Mouse (Mus musculus) hematopoietic stem cell, adult 5-6 weeks (primary cell): Measurements from ENCODE around the gene Cacng2. TPM values are rescaled to one million over a fixed set of nuclear protein-coding genes. Genes with fewer than 3 reads are reported as not detected.
"Not testable (repeated sequence)": the region's sequence is repeated elsewhere in the genome, so short reads cannot be mapped to it uniquely, and the experiment has no call there.

Experiments
- ATAC-seq, 2 experiments: fragments of 125-278 bp in 1 of 2; replicated peaks in 1 of 2; 2 replicates each; pipeline ENCODE4 v1.8.0; 2016 to 2017; ENCODE audit warnings: inconsistent platforms in 2 of 2, mild to moderate bottlenecking in 2 of 2, moderate number of reproducible peaks in 2 of 2, low read depth in 1 of 2, moderate TSS enrichment in 1 of 2; ENCODE audit not compliant: low FRiP score in 2 of 2, poor library complexity in 2 of 2, severe bottlenecking in 2 of 2, insufficient read depth in 1 of 2, low TSS enrichment in 1 of 2
- total RNA-seq: library from RNA; stranded (forward); fragments of 172-1452, 232-1000 nt; gene quantifications from 2 replicates; pipeline ENCODE4 v1.2.3, GENCODE M21; 2017

Gene Cacng2
- total RNA-seq, 1 experiment from 2014 or later: not detected

DNA sequence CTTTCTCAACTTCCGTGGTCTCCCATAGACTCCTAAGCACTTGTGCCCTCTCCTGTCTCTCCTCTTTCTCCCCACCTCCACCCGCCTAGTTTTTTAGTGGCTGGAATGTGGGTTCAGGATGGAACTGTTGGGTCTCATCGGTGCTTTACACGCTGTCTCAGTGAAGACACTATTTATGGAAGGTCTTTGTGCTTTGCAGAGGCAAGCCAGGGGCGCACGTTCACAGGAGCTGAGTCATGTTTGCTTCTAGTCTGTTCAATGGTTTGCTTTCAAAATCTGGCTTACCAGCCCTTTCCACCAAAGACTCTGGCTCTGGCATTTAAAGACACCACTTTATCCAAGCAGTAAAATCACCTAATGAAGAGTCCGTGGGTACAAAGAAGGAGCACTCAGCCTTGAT lies 74.0 kb downstream of the Cacng2 start:
- no peak for ATAC-seq

DNA sequence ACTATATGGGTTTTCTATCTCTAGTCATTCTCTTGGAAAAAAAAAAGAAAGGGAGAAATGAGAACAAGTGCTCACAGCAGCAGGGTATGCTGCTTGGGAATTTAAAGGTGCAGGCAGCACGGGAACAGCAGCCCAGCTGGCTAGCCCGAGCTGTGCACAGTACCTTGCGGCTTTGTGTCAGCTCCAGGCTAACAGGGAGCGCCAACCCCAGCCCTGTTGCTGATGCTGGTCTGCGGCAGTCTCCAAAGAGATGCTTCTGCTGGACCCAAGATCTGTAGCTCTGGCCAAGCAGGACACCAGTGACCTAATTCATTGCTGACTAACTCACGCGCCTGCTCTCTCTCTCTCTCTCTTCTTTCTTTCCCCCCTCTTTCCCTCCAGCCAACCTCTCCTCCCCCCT lies 74.5 kb downstream of the Cacng2 start:
- ATAC-seq: no peak

DNA sequence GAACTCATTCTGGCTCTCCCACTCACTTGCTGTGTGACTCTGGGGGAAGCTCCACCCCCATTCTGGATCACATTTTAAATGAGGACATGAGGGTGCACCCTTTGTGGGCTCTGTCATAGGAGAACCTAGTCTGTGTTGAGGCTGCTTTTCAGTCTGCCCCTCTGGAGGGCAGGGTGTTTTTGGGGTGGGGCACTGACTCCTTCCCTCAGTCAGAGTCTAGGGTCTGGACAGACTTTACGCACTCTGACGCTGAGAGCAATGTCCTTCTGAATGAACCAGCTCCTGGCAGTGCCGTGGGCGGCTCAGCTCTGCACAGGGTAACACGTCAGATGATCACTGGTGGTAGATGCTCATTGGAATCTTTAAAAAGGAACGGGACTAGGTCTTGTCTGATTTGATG lies 75.0 kb downstream of the Cacng2 start:
- ATAC-seq: no peak

DNA sequence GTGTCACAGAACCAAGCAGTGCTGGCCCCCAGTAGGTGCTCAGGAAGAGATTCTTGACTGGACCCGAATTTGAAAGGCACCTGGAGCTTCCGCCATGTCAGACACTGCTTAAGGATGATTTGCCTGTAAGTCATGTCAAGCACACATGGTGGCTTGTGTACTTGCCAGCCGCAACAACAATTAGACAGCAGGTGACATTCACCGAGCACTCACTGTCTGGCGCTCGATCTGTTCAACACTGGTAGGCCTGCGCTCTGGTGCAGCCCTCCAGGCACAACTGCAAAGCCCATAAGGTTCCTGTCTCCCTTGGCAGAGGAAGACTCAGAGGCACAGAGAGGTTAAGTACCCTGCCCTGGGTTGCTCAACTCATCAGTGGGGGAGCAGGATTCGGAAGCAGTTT lies 77.1 kb downstream of the Cacng2 start:
- ATAC-seq: no peak

DNA sequence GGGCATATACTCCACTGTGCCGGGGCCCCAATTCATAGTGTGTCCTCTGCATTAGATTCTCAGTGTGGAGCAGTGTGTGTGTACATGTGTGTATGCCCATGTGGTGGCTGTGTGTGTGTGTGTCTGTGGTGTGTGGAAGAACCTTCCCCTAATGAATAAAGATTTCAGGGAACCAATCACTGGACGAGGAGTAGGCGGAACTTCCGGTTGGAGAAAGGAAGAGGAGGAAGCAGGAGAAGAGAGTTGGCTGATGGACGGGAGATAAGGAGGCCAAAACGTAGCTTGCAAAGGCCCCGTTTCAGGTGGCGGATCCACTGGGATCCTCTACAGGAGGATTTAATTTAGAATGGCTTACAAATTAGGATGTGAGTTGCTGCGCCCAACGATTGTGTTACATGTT lies 82.2 kb downstream of the Cacng2 start:
- ATAC-seq: no peak

DNA sequence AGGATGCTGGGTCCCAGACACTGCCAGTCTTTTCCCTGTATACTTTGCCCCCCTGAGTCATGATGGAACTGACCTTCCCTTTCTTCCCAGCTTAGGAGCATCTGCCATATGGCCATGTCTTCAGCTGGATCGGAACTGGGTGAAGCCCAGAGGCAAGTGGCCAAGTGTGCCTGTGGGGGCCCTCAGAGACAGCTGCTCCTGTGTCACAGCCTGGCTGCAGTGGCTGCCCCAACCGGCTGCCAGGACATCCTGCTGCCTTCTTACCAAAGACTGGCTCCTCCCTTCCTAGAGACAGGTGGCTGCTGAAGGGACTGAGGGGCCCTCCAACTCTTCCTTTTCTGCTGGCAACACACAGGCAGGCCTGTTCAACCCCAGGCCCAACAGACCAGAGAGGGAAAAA lies 83.2 kb downstream of the Cacng2 start:
- no peak for ATAC-seq

DNA sequence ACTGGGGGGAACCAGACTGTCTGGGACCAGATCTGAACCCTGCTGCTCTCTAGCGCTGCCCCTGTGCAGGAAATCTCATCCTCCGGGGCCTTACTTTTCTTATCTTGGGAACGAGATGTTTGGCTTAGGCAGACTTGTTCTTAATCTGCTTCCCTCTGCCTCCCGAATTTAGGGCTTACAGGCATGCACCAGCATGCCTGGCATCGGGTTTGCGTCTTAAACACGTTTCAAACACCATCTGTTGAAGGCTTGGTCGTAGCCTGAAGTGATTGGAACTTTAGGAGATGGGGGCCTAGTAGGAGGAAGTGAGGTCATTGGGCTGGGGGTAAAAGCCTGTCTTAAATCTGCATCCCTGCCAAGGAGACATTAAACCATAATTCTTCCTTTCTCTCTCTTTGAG lies 89.9 kb downstream of the Cacng2 start:
- no peak for ATAC-seq

DNA sequence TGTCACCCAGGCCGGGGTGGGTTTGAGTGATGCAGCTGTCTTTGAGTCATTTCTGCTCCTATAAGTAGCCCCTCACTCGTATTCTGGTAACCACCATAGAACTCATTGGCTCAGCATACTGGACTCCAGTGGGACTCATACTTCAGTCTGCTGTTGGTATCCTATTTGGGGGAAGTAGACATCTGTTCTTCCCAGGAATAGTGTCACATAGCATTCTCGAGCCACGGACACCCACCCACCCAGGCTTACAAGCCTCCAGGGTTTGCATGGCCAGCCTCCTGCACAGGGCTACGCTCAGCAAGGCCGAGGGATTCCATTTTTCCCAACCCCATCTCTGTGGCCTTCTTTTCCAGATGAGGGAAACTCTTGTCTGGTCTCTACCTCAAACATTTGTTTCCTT lies 93.3 kb downstream of the Cacng2 start:
- ATAC-seq: no peak

DNA sequence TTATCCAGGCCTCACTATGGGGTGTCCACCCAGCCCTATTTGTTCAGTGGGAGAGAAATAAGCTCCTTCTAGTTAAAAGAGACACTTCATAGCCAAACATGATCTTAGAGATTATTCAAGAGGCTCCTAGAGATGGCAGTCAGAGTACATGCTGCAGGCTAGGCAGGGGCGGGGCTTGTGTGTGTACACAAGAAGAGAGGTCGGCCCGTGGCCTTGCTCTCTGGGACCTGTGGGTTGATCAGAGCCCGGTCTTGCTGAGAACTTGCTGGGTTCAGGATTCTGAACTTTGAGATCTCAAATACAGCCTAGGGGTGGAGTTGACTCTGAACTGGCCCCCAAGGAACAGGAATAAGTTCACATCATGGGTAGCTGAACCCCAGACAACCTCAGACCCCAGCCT lies 95.6 kb downstream of the Cacng2 start:
- no peak for ATAC-seq

DNA sequence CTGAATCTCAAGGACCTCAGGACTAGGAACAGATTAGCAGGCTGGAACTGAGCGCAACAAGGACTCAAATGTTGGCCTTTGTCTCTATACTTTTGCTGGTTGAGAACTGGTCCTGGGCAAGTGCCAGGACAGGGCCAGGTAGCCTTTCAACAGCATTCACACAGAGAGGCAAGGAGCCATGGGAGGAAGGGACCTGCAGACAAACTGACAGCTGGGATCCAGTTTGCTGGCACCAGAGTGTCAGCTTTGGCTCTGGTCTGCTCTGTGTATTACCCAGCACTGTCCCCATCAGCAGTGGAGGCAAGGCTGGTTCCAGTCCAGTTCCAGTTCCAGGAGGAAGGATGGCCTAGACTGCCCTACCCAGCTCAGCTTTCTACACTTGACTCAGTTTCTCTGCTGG lies 105.8 kb downstream of the Cacng2 start:
- no peak for ATAC-seq

DNA sequence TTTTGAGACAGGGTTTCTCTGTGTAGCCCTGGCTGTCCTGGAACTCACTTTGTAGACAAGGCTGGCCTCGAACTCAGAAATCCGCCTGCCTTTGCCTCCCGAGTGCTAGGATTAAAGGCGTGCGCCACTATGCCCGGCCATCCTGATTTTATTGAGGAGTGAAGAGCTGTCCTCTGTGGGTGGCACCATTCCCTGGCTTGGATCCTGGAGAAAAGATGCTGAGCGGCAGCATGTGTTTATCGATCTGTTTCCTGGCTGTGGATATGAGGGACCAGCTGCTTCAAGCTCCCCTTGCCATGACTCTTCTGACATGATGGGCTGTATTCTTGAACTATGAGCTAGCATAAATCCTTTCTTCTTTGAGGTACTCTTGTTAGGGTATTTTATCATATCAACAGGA lies 111.6 kb downstream of the Cacng2 start:
- ATAC-seq: not testable (repeated sequence)

DNA sequence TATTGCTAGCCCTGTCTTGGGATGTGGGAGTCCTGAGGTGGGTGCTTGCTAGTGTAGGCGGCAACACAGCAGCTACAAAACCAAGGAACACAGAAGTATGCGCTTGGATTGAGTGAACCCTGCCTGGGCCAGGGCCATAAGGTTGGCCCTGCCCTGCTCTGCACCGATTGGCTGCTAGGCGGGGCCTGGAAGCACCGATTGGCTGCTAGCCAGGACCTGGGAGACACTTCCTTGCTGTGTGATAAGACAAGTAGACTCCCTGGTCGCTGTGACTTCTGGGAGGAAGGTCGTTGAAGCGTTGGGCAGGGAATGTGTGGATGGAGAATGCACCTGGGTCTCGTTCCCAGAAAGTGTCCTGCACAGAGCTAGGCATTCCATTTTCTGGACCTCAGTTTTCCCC lies 115.9 kb downstream of the Cacng2 start:
- ATAC-seq: no peak

DNA sequence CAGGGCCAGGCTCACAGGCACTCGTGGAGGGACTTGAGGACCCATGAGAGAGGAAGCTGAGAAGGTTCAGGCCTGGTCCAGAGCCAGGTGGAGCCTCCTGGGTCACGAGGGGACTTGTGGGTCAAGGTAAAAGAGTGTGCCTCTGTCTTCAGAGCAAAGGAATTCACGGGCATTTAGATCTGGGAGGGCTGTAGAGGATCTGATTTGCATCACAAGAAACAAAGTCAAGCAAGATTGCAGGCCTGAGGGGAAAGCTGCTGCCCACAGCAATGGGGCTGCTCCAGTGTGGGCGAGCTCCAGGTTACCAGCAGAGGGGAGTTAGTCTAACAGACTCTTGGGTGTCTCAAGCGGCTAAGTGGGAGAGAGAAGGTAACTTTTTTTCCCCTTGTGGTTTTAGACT lies 118.4 kb downstream of the Cacng2 start:
- ATAC-seq: no peak

DNA sequence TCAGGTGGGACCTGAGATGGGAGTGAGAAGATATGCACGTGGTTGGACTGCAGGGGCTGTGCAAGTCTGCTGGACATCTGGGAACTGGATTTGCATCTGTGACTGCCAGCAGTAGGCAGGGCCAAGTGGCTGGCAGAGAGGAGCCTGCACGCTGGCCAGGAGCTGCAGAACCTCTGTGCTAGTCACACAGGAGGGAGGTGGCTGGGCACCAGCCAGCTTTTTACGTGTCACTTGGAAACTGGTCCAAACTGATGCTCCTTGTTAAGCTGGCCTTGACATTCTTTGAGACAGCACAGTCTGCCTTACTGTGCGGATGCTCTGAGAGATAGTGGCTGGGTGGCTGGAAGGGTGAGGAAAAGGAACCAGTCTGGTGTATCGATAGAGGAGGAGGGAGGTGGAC lies 131.3 kb downstream of the Cacng2 start:
- ATAC-seq: no peak

DNA sequence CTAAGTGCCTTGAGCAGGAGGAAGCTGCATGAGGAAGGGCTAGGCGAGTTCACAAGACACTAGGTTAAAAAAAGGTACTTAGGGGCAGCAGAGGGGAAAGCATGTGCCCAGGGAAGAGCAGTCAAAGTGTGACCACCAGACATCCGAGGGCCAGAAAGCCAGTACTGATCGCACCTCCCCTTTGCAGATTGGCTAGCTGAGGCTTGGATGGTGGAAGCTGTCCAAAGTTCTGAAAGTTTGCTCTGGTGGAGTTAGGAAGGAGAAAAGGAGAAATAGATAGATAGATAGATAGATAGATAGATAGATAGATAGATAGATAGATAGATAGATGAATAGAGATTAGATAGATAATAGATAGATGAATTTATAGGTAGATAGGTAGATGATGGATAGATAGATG lies 136.4 kb downstream of the Cacng2 start:
- ATAC-seq: no peak

DNA sequence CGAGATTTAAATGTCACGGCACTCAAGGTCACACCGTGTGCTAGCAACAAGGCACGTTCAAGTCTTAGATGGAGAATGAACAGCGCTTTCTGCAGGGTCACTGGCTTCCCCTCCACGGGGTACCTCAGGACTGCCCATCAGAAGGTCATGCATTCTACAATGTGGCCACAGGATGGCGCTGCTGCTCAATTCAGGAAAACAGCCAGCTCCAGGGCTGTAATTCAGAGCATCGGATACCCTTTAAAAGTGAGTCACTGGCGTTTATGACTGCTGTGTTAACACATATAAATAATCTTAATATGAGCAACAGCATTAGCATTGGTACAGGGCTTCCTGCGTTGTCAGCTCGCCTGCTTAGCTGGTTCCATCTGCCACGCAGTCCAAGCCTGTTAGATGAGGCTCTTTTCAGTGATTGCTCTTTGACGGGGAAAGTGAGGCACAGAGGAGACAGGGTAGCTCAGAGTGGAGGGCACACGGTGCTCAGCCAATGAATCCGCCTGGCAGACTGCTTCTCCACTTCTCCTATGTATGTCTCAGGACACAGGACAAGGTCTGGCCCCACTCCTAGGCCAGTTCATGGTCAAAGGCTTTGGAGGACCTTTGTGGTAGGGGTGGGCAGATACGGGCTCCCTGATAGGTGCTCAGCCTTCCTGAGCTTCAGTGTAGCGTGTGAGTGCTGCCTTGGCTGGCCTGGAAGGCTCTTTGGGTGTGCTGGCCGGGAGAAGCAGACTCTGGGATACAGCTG lies 137.5 kb downstream of the Cacng2 start:
- peak; percentile 32 to 74; a peak in 1 of 4 replicates for ATAC-seq

DNA sequence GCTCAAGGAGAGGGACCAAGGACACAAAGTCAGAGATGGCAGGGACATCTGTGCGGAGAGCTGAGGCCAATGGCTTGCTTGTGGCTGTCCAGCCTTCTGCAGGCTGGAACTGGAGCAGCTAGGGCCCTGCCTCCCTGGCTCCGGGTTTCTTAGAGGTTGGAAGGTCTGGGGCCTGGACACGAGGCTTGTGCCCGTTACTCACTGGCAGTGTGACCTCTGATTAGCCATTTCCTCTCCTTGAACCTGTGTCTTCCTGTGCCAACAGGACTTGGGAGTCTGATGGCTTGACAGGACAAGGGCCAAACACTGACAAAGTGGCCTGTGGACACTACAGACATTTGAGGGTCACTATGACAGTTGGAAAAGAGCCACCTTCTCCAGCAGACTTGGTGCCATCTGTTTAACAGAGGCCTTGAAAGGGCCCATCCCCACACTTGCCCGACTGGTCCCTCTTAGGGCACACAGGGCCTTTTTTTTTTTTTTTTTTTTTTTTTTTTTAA lies 138.6 kb downstream of the Cacng2 start:
- no peak for ATAC-seq

DNA sequence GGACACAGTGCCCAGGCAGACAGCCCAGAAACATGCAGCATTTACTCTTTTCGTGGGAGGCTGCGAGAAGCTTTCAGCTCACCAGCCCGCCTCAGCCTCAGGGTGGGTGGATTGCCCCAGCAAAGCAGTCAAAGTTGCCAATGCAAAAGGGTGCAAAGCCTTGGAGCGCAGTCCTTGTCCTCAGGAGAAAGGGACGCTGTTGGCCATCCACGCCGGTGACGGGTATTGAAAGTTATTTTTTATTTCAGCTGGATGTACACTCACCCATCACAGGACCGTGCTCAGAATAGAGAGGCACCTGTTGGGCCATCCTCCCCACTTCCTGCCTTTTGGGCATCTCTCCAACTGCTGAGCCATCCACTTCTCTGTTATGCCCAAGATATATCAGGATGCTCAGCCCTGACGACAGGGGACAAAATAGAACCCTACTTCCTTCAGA lies 140.4 kb downstream of the Cacng2 start:
- no peak for ATAC-seq

DNA sequence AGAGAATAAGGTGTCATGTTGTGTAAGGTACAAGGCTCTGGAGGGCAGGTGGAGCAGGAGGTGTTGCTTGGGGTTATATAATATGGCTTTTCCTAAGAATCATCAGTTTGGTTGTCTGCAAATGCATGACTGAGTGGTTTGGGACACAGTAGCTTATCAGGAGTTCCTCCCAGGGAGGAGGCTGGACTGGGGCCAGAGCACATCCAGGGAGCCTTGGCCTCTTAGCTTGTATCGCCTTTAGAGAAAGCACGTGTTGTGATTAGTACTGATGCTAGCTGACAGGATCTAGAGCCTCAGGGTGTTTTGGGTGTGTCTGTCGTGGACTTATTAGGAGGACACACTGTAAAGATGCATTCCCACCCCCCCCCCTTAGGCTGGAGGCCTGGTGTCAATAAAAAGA lies 142.2 kb downstream of the Cacng2 start:
- no peak for ATAC-seq
